15 mouse cellular contexts compared by ENCODE assay signal in the genomic region with DNA sequence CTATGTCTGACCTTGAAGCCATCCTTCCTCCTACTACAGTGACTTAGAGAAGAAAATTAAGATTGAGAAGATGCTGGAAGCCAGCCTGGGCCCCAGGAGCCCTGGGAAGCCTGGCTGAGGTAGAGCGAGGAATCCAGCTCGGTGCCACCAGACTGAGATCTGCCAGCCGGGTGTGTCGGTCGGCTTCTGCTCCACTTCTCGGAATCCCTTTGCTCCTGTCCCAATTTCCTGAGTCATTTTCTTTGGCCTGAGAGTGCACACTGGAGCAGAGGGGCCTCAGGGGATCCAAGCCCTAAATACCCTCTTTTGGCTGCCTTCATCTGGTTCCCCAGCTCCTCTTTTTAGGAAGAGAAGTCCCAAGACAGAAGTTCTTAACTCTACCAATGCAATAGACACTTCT.
"Had no signal": no experiment of that assay in that cellular context is flagged by ENCODE, and none has a peak within 500 bp of the region (broad histone marks: within the 10 kb centered on the region; RNA-seq: fewer than 3 reads in every experiment).

No protein-coding gene starts in this region.

- H3K27ac ChIP-seq: lung, embryonic 15.5 days; macrophage; midbrain, embryonic 13.5 days; midbrain, embryonic 15.5 days; neural tube, embryonic 12.5 days; stomach, embryonic 15.5 days; stomach, postnatal 0 days had no signal

- DNase-seq: lung, adult 2 months; lung, postnatal 14 days; lung, postnatal 36 days; right cerebral cortex, postnatal 14 days; thymus, adult 2 months; thymus, postnatal 25 days; thymus, postnatal 4 days had no signal

- H3K4me3 ChIP-seq: lung, embryonic 15.5 days; megakaryocyte, embryonic 14.5 days; midbrain, embryonic 13.5 days; midbrain, embryonic 15.5 days; neural tube, embryonic 12.5 days; stomach, embryonic 15.5 days had no signal
